Mouse (Mus musculus) hindbrain, embryonic 13.5 days (tissue): ENCODE results near the gene Olfr324. TPM values are rescaled to one million over a fixed set of nuclear protein-coding genes. Genes with fewer than 3 reads are reported as not detected.

ENCODE experiments used
- ATAC-seq: fragments of 200-750 bp; cut with Nextera tagmentation; 2 replicates; pipeline ENCODE4 v1.8.0; 2017; ENCODE audit warnings: moderate TSS enrichment; ENCODE audit not compliant: low FRiP score
- H3K27ac ChIP-seq: fragments of 300-500 bp; sonication (generic); 2 replicates; pipeline ENCODE4 v1.5.1; 2015; ENCODE audit warnings: inconsistent platforms, mild to moderate bottlenecking, moderate library complexity
- H3K27me3 ChIP-seq: fragments of 300-500 bp; sonication (generic); 2 replicates; pipeline ENCODE4 v1.6.1; 2015; ENCODE audit warnings: mild to moderate bottlenecking, inconsistent platforms
- H3K36me3 ChIP-seq: fragments of 300-500 bp; sonication (generic); 2 replicates; pipeline ENCODE4 v1.6.1; 2015; ENCODE audit warnings: mild to moderate bottlenecking, inconsistent platforms
- H3K4me1 ChIP-seq: fragments of 300-500 bp; sonication (generic); replicated peaks from 2 replicates; pipeline ENCODE4 v1.6.1; 2015; ENCODE audit warnings: inconsistent platforms
- H3K4me2 ChIP-seq: fragments of 300-500 bp; sonication (generic); 2 replicates; pipeline ENCODE4 v1.6.1; 2015; ENCODE audit warnings: inconsistent platforms, mild to moderate bottlenecking, moderate library complexity
- H3K4me3 ChIP-seq: fragments of 300-500 bp; sonication (generic); 2 replicates; pipeline ENCODE4 v1.5.1; 2015; ENCODE audit warnings: mild to moderate bottlenecking, inconsistent platforms
- H3K9ac ChIP-seq: fragments of 300-500 bp; sonication (generic); 2 replicates; pipeline ENCODE4 v1.6.1; 2015; ENCODE audit warnings: mild to moderate bottlenecking, inconsistent platforms
- H3K9me3 ChIP-seq: fragments of 300-500 bp; sonication (generic); 2 replicates; pipeline ENCODE4 v1.6.1; 2016; ENCODE audit warnings: inconsistent platforms
- WGBS: fragments of 180-500 bp; shearing (Covaris S2); methylation state at CpG from one replicate; pipeline ENCODE4 v1.1.7; 2015; 5-methylcytosine and 5-hydroxymethylcytosine counted together
- polyA plus RNA-seq: library from polyadenylated mRNA; unstranded; fragments of >200 nt; fragmentation: Nextera tagmentation; extraction: Ambion mirVana; gene quantifications from 2 replicates; pipeline ENCODE4 v1.2.1, GENCODE M21; 2015

Gene Olfr324
- polyA plus RNA-seq, 1 experiment from 2014 or later = not detected

DNA sequence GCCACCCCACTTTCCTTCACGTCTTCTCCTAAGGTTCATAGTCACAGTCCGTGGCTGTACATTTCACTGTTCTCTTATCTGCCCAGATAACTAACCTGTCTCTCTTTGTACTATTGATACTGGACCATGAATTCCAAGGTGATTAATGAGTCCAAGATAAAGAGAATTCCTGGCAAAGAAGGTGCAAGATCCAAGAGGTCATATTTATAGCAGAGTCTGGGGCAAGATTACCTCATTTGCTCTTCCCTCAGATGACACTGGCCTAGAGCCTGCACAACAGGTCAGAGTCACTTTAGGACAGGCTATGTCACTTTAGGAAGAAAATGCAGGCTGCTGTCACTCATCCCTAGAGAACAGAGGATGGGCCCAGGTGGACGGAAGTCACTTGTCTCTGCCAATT is 10.3 kb downstream of the Olfr324 start:
- no peaks in the 10 kb centered on the region for H3K4me1 ChIP-seq
- H3K4me2 ChIP-seq = no peak overlapping the region
- no peaks in the 10 kb centered on the region for H3K36me3 ChIP-seq
- no peaks in the 10 kb centered on the region for H3K27me3 ChIP-seq
- H3K9me3 ChIP-seq = no peaks in the 10 kb centered on the region
- no peak overlapping the region for H3K9ac ChIP-seq
- no peak for ATAC-seq
- no peak overlapping the region for H3K4me3 ChIP-seq
- WGBS = 89% methylated on average over 3 of the region's 3 CpGs
- H3K27ac ChIP-seq = no peak overlapping the region

DNA sequence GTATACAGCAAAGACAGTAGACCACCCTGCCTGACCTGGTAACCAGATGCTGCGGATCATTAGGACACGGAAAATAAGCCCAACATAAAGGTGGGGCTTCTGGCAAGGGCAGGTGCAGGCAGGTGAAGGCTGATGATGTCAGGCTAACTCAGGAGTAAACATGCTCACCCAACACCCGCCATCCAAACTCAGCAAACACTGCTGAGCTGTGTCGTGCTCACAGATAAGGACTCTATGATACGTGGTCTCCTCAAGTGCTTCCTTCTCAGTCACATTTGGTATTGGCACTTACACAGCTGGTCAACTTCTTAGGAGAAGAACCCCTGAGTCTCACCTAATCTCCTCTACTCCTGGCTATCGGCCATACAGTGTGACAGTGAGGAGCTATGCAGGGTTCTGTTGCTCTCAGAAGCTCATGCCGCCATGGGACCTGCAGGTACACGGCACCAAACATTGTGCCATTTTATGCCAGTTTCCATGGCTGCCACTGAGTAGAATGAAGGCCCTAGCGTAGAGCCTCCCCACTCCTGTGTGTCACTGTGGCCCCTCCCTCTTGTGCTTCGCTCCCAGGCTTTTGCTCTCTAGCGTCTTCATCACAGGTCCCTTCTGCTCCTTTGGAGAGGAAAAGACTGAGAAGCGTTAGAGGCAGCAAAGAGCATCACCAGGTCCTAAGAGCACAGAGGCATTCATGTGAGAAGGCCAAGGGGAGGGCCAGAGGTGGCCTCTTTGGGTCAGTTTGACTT is 11.4 kb downstream of the Olfr324 start:
- WGBS = 91% methylated on average over 12 of the region's 12 CpGs
- Histone ChIP-seq H3K4me3 (no peak overlapping the region), H3K4me1 (no peaks in the 10 kb centered on the region), H3K27ac (no peak overlapping the region), H3K9me3 (no peaks in the 10 kb centered on the region), H3K36me3 (no peaks in the 10 kb centered on the region), H3K27me3 (no peaks in the 10 kb centered on the region), H3K4me2 (no peak overlapping the region), H3K9ac (no peak overlapping the region)
- no peak for ATAC-seq

DNA sequence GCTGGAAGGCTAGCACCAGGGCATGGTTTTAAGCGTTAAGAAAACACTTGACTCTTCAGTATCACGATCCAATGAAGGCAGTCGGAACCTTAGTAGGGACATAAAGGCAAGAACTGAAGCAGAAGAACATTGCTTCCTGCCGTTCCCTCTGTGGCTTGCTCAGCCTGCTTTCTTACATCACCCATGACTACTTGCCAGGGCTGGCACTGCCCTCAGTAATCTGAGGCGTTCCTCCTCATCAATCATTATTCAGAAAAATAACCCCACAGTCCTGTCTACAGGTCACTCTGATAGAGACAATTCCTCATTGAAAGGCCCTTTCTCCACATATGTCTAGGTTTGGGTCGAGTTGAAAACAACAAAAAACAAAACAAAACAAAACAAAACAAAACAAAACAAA is 12.1 kb downstream of the Olfr324 start:
- WGBS = 80% methylated on average over 6 of the region's 6 CpGs
- ATAC-seq = no peak
- Histone ChIP-seq H3K9me3 (no peaks in the 10 kb centered on the region), H3K36me3 (no peaks in the 10 kb centered on the region), H3K9ac (no peak overlapping the region), H3K4me3 (no peak overlapping the region), H3K27ac (no peak overlapping the region), H3K4me1 (no peaks in the 10 kb centered on the region), H3K4me2 (no peak overlapping the region), H3K27me3 (no peaks in the 10 kb centered on the region)

DNA sequence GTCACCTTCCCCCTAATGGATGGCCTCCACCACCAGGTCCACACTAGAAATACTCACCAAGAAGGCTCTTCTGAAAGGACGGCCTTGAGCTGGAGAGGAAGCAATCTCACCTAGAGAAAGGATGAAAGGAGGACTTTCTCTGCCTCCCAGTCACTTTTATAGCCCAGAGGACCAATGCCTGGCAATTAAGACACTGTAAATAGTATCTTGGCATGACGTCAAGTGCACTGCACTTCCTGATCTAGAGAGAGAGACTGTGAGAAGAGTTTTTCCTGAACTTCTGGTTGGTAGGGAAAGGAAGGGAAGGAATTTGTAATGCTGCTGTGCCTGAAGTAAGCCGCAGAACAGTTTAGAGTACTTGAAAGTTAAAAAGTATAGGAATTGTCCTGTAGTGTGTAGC is 18.4 kb downstream of the Olfr324 start:
- no peak for ATAC-seq
- no peaks in the 10 kb centered on the region for H3K4me1 ChIP-seq
- H3K4me2 ChIP-seq = no peak overlapping the region
- 87% methylated on average over 3 of the region's 3 CpGs for WGBS
- H3K36me3 ChIP-seq = no peaks in the 10 kb centered on the region
- H3K9me3 ChIP-seq = no peaks in the 10 kb centered on the region
- no peak overlapping the region for H3K4me3 ChIP-seq
- H3K27ac ChIP-seq = no peak overlapping the region
- no peaks in the 10 kb centered on the region for H3K27me3 ChIP-seq
- H3K9ac ChIP-seq = no peak overlapping the region

GRCm38 (mm10) chr11:58614526-58614925 is 19.6 kb downstream of the Olfr324 start:
- Histone ChIP-seq H3K27ac (no peak overlapping the region), H3K4me3 (no peak overlapping the region), H3K36me3 (no peaks in the 10 kb centered on the region), H3K4me1 (no peaks in the 10 kb centered on the region), H3K27me3 (no peaks in the 10 kb centered on the region), H3K9ac (no peak overlapping the region), H3K9me3 (no peaks in the 10 kb centered on the region), H3K4me2 (no peak overlapping the region)
- ATAC-seq = no peak

- no peak for ATAC-seq
- H3K36me3 ChIP-seq = no peaks in the 10 kb centered on the region
Measured at GRCm38 (mm10) chr11:58615975-58616374, 21.1 kb downstream of the Olfr324 start, which contains the start of gene 2210407C18Rik. Gene 2210407C18Rik, minus strand, starts transcription at chr11:58616075.

GRCm38 (mm10) chr11:58618369-58618768 is 23.5 kb downstream of the Olfr324 start:
- no peaks in the 10 kb centered on the region for H3K9me3 ChIP-seq
- H3K27ac ChIP-seq = no peak overlapping the region
- H3K36me3 ChIP-seq = no peaks in the 10 kb centered on the region
- no peak overlapping the region for H3K4me3 ChIP-seq
- ATAC-seq = no peak
- no peaks in the 10 kb centered on the region for H3K4me1 ChIP-seq
- no peak overlapping the region for H3K4me2 ChIP-seq
- WGBS = 78% methylated on average over 3 of the region's 3 CpGs
- H3K9ac ChIP-seq = no peak overlapping the region
- no peaks in the 10 kb centered on the region for H3K27me3 ChIP-seq

More at GRCm38 (mm10) chr11:58615975-58616374, 21.1 kb downstream of the Olfr324 start, which contains the start of gene 2210407C18Rik:
- no peaks in the 10 kb centered on the region for H3K4me1 ChIP-seq
- no peaks in the 10 kb centered on the region for H3K9me3 ChIP-seq
- H3K4me3 ChIP-seq = no peak within 1 kb of the TSS
- H3K4me2 ChIP-seq = no peak within 1 kb of the TSS
- H3K27ac ChIP-seq = no peak within 1 kb of the TSS
- no peaks in the 10 kb centered on the region for H3K27me3 ChIP-seq
- H3K9ac ChIP-seq = no peak within 1 kb of the TSS
- 96% methylated on average over 4 of the region's 4 CpGs for WGBS

DNA sequence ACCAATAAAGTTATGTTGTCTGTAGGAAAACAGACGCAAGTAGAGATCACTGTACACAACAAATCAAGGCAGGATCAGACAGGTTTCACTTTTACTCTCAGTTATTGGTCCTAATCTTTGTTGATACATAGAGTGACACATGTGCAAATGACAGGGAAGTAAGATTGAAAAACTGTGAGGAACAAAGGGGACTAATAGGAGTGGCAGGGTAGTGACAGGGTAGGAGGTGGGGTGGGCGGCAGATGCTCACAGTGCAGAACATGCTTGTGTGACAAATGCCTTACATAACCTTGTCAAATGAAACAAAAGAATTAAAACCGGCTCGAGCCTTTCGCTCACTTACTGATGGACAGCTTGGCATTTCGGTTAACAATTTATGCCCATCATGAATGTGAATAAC is 23.9 kb downstream of the Olfr324 start:
- no peak for ATAC-seq
- Histone ChIP-seq H3K9ac (no peak overlapping the region), H3K4me1 (no peaks in the 10 kb centered on the region), H3K4me3 (no peak overlapping the region), H3K4me2 (no peak overlapping the region), H3K9me3 (no peaks in the 10 kb centered on the region), H3K27me3 (no peaks in the 10 kb centered on the region), H3K27ac (no peak overlapping the region), H3K36me3 (no peaks in the 10 kb centered on the region)
- WGBS = 50% methylated on average over 6 of the region's 6 CpGs

DNA sequence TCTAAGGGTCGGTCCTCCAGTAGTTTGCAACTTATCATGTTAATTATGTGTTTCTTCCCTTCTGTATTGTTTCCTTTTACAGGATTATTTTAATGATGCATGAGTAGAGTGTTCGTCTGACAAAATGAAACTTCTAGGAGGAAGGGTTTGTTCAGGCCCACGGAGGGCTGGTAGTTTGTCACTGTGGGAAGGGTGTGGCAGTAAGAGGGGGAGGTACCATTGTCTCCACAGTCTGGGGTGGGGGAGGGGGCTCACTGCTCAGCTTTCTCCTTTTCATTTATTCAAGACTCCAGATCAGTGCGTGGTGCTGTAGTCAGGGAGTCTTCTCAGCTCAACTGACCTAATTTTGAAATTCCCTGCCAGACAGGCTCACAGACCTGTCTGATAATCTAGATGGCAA is 31.2 kb downstream of the Olfr324 start:
- Histone ChIP-seq H3K27me3 (no peaks in the 10 kb centered on the region), H3K4me3 (no peak overlapping the region), H3K4me2 (no peak overlapping the region), H3K4me1 (no peaks in the 10 kb centered on the region), H3K27ac (no peak overlapping the region), H3K9ac (no peak overlapping the region), H3K9me3 (no peaks in the 10 kb centered on the region), H3K36me3 (no peaks in the 10 kb centered on the region)
- WGBS = 46% methylated on average over 4 of the region's 4 CpGs
- no peak for ATAC-seq

DNA sequence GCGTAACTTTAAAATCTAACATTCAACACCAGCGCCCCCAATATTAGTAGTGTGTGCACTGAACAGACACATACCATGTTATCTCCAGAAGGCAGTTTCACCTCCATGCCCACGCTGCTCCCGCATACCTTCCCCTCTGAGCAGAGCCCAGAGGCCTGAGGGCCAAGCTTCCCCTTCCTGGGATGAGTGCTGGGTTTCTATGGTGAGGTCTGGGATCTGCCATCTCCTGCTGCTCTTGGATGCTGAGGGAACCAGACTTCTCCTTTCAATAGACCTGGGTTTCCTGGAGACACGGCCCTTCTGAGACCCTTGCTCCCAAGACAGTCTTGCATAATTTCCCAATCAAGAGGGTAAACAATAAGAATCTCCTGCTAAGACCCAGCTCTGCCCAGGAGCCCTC is 35.5 kb downstream of the Olfr324 start, which contains the start of gene Olfr323:
Gene Olfr323, minus strand, starts transcription at position 101 of the 400 bp plus-strand sequence.
- no peak within 1 kb of the TSS for H3K9ac ChIP-seq
- 74% methylated on average over 5 of the region's 5 CpGs for WGBS
- H3K27me3 ChIP-seq = no peaks in the 10 kb centered on the region
- no peak for ATAC-seq
- no peaks in the 10 kb centered on the region for H3K4me1 ChIP-seq
- H3K4me2 ChIP-seq = no peak within 1 kb of the TSS
- H3K27ac ChIP-seq = no peak within 1 kb of the TSS
- H3K9me3 ChIP-seq = no peaks in the 10 kb centered on the region
- no peak within 1 kb of the TSS for H3K4me3 ChIP-seq
- H3K36me3 ChIP-seq = no peaks in the 10 kb centered on the region

DNA sequence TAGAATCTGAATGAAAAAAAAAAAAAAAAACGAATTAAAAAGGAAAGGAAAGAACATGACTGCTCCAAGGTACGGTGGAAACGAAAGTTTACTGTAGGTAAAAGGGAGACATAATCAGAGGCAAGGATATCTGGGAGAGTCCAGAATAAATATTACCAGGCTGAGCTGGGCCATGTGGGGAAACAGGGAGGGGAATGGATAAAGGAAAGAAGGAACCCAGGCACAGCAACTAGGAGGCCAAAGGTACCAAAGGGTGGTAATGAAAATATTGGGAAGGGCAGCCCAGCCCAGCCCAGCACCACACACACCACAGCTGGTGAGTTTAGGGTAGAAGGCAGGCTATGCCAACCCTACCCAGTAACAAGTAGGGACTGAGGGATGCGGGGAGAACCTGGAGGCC is 40.0 kb downstream of the Olfr324 start:
- Histone ChIP-seq H3K27me3 (peaks cover 11% of the 10 kb centered on the region; the same call in 1 of the 2 replicates), H3K4me2 (no peak overlapping the region), H3K27ac (no peak overlapping the region), H3K36me3 (no peaks in the 10 kb centered on the region), H3K4me3 (no peak overlapping the region), H3K4me1 (no peaks in the 10 kb centered on the region), H3K9me3 (no peaks in the 10 kb centered on the region), H3K9ac (no peak overlapping the region)
- no peak for ATAC-seq
- WGBS = 68% methylated on average over 4 of the region's 4 CpGs

DNA sequence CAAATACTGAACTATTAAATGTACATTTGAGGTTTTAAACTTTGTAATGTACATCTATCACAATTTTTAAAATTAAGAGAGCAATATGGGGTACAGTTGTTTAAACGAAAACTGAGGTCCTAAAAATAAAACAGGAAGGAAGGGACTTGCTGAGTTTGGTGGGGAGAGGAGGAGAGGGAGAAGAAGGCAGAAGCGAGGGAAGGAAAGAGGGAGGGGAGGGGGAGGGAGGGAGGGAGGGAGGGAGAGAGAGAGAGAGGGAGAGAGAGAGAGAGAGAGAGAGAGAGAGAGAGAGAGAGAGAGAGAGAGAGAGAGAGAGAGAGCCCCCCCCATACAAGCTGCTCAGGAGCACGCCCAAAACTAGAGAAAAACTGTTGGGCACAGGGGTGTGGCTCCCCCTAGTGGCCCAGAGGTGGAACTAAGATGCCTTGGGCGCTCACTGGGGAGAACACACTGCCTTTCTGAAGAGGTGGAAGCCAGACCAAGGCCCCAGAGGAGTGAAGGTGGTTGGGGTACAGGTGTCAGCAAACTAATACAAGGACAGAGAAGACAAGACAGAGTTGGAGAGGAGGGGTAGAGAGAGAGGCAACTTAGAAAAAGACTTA is 41.6 kb downstream of the Olfr324 start:
- no peak for ATAC-seq

DNA sequence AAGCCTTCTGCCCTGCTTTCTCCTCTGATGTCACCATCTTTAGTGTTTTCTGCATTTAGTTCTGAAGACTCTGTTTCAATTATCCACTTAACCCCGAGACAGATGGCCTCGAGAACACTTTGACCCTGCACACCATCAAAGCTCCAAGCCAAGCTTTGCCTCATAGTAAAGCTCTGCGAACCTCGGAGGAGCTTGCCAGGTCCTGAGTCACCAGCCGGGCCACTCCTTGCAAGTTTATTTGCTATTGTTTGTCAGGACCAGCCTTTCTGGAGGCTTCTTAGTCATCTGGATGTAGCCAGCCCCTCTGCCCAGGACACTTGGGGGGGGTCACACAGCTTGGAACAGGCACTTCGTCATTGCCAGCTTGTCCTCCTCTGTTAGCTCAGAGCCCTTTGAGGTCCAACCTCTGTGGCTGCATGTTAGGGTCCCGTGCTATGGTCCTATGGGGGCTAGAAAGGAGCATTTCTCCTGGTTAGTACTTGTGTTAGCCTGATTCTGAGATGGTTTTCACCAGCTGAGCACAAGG is 43.3 kb downstream of the Olfr324 start:
- Histone ChIP-seq H3K27me3 (peaks cover 35% of the 10 kb centered on the region), H3K9ac (no peak overlapping the region), H3K36me3 (no peaks in the 10 kb centered on the region), H3K4me2 (no peak overlapping the region), H3K27ac (no peak overlapping the region), H3K4me3 (no peak overlapping the region), H3K9me3 (no peaks in the 10 kb centered on the region), H3K4me1 (peaks cover 11% of the 10 kb centered on the region)
- ATAC-seq = no peak
- 70% methylated on average over 7 of the region's 7 CpGs for WGBS

More for the DNA sequence above, 41.6 kb downstream of the Olfr324 start:
- Histone ChIP-seq H3K4me3 (no peak overlapping the region), H3K4me2 (no peak overlapping the region), H3K9ac (no peak overlapping the region), H3K4me1 (peaks cover 11% of the 10 kb centered on the region), H3K27ac (no peak overlapping the region), H3K9me3 (no peaks in the 10 kb centered on the region), H3K27me3 (peaks cover 26% of the 10 kb centered on the region), H3K36me3 (no peaks in the 10 kb centered on the region)
- 21% methylated on average over 4 of the region's 4 CpGs for WGBS
